Mouse (Mus musculus): ENCODE measurements around the gene Doc2a. TPM values are rescaled to one million over a fixed set of nuclear protein-coding genes. Genes with fewer than 3 reads are reported as not detected.

Gene Doc2a
- 11.8 and 13.2 TPM in 2 replicates for polyA plus RNA-seq (2012; rRNA removed)

DNA sequence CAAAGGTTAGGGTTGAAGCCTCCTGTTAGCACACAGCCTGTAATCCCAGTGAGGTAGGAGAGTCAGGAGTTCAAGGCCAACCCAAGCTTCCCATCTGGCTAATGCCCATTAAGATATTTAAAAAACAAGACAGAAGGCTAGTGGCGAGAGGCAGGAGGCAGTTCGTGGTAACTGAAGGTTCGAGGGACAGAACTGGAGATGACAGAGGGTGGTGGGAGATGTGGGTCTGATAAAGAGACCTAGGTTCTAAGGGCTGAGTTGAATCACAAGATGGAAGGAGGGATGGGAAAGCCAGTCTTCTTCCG, at the start of gene Doc2a:
Gene Doc2a, plus strand, starts transcription at position 301 of the 305 bp plus-strand sequence.
- TF ChIP-seq CTCF (IDR thresholded peaks at IDR 0.05; ENCODE audit: borderline replicate concordance, extremely low read depth, insufficient read depth, insufficient read length): no peak
- TF ChIP-seq POLR2A (IDR thresholded peaks at IDR 0.05; ENCODE audit: borderline replicate concordance, extremely low read depth, insufficient read depth, insufficient read length, poor library complexity, severe bottlenecking): no peak

GRCm38 (mm10) chr7:126798127-126799049, 48.8 kb upstream of the Doc2a start:
- DNase-seq (ENCODE audit: low read depth): no peak
- TF ChIP-seq CTCF (IDR thresholded peaks at IDR 0.05; ENCODE audit: borderline replicate concordance, extremely low read depth, insufficient read depth, insufficient read length) (no peak), POLR2A (IDR thresholded peaks at IDR 0.05; ENCODE audit: borderline replicate concordance, extremely low read depth, insufficient read depth, insufficient read length, poor library complexity, severe bottlenecking) (no peak)

More for the DNA sequence above, at the start of gene Doc2a:
- DNase-seq (ENCODE audit: low read depth): no peak

GRCm38 (mm10) chr7:126799050-126799467, 48.2 kb upstream of the Doc2a start:
- TF ChIP-seq CTCF (IDR thresholded peaks at IDR 0.05; ENCODE audit: borderline replicate concordance, extremely low read depth, insufficient read depth, insufficient read length): peak; percentile 42; the same call in 1 of the 2 replicates
- TF ChIP-seq POLR2A (IDR thresholded peaks at IDR 0.05; ENCODE audit: borderline replicate concordance, extremely low read depth, insufficient read depth, insufficient read length, poor library complexity, severe bottlenecking): peak; percentile 72; the same call in 1 of the 2 replicates
- DNase-seq (ENCODE audit: low read depth): peak; percentile 99

DNA sequence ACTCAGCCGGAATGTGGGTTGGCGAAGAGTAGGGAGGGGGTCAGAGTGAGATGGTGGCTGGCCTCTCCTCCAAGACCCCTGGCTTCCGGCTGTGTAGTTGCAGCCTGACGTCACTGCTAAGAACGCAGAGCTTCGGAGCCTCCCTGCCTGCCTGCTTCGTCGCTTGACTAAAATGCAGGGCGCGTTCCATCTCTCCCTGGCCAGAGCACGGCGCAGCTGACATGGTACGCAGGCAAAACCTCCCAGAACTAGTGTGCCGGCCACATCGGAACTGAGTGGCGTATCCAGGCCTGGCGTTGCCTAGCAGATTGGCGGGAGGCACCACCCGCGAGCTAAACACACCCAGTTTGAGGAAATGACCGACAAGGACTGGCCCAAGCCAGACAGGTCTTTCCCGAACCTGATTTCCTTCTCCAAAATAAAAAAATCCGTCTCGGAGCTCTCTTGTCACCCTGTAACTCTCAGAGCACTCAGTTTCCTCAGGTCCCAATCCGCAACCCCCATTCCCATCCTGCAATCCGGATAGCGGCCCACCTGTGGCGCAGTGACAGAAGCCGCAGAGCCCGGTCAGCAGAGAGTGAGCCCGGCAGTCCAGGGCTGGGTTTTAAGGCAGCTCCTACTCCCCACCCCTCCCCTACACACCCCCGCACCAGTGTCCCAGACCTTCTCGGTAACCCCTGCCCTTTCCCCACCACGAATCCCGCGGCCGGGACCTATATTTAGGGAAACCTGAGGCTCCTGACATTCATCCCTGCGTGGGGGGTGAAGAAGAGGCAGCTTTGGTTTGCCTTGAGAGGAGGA, 47.5 kb upstream of the Doc2a start:
- DNase-seq (ENCODE audit: low read depth): no peak
- TF ChIP-seq POLR2A (IDR thresholded peaks at IDR 0.05; ENCODE audit: borderline replicate concordance, extremely low read depth, insufficient read depth, insufficient read length, poor library complexity, severe bottlenecking) (peak; percentile 32; the same call in 1 of the 2 replicates), CTCF (IDR thresholded peaks at IDR 0.05; ENCODE audit: borderline replicate concordance, extremely low read depth, insufficient read depth, insufficient read length) (peak; percentile 60; the same call in 1 of the 2 replicates)

DNA sequence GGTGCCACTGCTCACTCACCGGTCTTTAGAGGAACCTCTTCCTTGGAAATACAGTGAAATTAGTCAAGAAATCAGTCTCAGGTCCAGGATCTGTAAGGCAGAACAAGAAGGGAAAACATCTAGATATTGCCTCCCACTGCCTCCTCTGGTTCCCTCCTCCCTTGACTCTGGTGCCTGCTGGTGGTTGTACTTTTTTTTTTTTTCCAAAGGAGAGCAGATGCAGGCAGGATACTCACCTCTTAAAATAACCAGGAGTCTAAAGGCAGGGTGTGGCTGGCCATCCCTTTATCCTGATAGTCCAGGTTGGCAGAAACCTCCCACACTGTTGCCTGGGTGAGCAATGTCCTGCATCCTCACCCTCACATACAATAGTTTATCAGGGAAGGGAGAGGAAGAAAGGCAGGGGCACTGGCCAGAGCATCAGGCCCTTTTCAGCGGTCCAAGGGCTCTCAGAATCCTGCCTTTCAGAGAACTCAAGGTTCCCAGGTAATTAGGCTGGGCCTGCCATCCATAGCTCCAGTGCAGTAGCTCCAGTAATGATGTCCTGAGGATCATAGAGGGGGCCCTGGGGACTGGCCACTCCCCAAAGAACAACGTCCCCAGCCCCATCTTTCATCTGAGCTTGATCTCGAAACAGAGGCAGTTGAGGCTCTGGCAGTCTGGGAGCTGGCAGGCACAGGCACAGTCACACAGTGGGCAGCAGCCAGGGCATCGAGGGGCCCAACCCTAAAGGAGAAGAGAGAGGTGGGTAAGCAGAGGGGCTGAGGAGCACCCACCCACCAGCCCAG, 46.8 kb upstream of the Doc2a start:
- TF ChIP-seq POLR2A (IDR thresholded peaks at IDR 0.05; ENCODE audit: borderline replicate concordance, extremely low read depth, insufficient read depth, insufficient read length, poor library complexity, severe bottlenecking) (no peak), CTCF (IDR thresholded peaks at IDR 0.05; ENCODE audit: borderline replicate concordance, extremely low read depth, insufficient read depth, insufficient read length) (no peak)
- DNase-seq (ENCODE audit: low read depth): no peak

- no peak for DNase-seq (ENCODE audit: low read depth)
- TF ChIP-seq CTCF (IDR thresholded peaks at IDR 0.05; ENCODE audit: borderline replicate concordance, extremely low read depth, insufficient read depth, insufficient read length): no peak
- TF ChIP-seq POLR2A (IDR thresholded peaks at IDR 0.05; ENCODE audit: borderline replicate concordance, extremely low read depth, insufficient read depth, insufficient read length, poor library complexity, severe bottlenecking): no peak
These were observed 46.2 kb upstream of the Doc2a start for GRCm38 (mm10) chr7:126801057-126801422.

DNA sequence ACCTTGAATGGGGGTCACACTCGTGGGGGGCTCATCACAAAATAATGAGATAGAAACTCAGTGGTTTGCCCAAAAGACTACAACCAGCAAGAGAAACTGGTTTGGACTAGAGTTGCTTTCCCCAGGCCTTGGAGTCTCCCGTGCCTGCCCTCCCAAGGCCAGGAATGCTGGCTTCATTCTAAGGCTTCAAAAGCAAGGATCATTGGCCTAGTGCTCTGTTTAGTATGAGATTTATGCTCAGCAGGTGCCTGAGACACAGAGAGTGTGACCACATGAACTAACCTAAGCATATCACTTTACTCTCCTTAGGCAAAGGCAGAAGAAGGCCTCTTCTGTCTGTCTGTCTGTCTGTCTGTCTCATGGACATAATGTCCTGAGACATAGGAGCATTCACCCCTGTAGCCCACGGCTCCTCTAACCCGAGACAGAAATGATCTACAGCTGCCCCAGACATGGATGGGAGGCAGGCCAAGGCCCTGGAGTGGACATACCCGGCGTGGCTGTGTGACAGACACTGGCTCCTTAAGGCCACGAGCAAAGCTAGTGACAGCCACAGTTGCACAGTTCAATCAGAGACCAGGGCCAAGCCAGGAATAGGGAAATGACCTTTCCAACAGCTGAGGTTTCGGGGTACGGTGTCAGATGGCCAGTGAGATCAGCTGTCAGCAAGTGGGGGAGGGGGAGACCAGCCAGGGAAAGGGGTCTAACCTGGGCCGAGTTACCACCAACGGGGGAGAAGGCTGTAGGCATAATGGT, 44.9 kb upstream of the Doc2a start:
- TF ChIP-seq POLR2A (IDR thresholded peaks at IDR 0.05; ENCODE audit: borderline replicate concordance, extremely low read depth, insufficient read depth, insufficient read length, poor library complexity, severe bottlenecking) (no peak), CTCF (IDR thresholded peaks at IDR 0.05; ENCODE audit: borderline replicate concordance, extremely low read depth, insufficient read depth, insufficient read length) (no peak)
- DNase-seq (ENCODE audit: low read depth): no peak

DNA sequence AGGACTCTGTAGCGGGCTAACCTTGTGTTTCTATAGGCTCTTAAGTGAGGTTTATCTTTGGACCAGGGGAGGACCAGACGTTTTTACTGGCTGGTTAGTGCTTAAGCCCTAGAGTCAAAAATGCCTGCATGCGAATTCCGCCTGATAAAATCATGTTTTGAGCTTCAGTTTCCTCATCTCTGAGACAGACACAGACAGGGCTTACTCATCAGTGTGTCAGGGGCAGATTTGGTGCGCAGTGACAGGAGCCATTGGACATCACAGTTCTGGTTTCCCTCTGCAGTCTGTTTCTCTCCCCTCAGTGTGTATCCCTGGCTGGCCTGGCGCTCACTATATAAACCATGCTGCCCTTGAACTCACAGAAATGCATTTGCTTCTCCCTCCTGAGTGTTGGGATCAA, 44.0 kb upstream of the Doc2a start:
- DNase-seq (ENCODE audit: low read depth): no peak
- no peak for TF ChIP-seq POLR2A (IDR thresholded peaks at IDR 0.05; ENCODE audit: borderline replicate concordance, extremely low read depth, insufficient read depth, insufficient read length, poor library complexity, severe bottlenecking)

DNA sequence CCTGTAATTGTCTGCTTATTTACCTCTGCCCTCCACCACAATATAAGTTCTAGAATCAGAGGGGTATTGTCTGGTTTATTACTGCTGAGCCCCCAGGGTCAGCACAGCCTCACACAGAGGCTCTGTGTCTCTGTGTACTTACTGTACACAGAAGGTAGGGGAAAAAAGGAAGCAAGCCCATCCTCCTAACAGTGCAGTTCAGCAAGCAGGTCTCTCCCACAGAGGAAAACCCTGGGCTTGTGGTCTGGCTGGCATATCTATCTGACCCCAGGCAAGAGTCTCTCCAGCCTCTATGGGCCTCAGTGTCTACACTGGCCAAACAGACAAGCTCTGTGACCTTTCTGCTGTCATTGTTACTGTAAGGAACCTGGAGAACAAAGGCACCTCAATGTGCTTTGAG, 43.5 kb upstream of the Doc2a start:
- DNase-seq (ENCODE audit: low read depth): no peak
- no peak for TF ChIP-seq CTCF (IDR thresholded peaks at IDR 0.05; ENCODE audit: borderline replicate concordance, extremely low read depth, insufficient read depth, insufficient read length)
- no peak for TF ChIP-seq POLR2A (IDR thresholded peaks at IDR 0.05; ENCODE audit: borderline replicate concordance, extremely low read depth, insufficient read depth, insufficient read length, poor library complexity, severe bottlenecking)

DNA sequence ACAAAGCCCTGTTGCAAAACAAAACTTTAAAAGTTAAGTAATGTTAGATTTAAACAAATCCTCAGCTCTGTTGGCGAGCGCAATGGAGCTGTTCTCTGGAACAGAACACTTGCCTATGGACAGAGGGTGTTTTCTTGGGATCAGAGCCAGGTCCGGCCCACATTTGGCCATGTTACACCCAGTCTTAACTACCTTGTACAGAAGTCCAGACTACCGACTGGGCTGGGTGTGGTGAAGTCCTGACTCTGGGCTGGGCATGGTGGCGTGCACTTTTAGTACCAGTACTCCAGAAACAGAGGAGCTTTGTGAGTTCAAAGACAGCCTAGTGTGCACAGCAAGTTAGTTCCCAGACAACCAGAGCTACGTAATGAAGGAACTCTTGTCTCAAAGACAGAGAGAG, 40.3 kb upstream of the Doc2a start:
- DNase-seq (ENCODE audit: low read depth): no peak
- TF ChIP-seq POLR2A (IDR thresholded peaks at IDR 0.05; ENCODE audit: borderline replicate concordance, extremely low read depth, insufficient read depth, insufficient read length, poor library complexity, severe bottlenecking) (no peak), CTCF (IDR thresholded peaks at IDR 0.05; ENCODE audit: borderline replicate concordance, extremely low read depth, insufficient read depth, insufficient read length) (no peak)

All from brain, embryonic 14.5 days (tissue).